Mouse (Mus musculus): ENCODE measurements around the gene Cep70.

Cep70 gene

DNA sequence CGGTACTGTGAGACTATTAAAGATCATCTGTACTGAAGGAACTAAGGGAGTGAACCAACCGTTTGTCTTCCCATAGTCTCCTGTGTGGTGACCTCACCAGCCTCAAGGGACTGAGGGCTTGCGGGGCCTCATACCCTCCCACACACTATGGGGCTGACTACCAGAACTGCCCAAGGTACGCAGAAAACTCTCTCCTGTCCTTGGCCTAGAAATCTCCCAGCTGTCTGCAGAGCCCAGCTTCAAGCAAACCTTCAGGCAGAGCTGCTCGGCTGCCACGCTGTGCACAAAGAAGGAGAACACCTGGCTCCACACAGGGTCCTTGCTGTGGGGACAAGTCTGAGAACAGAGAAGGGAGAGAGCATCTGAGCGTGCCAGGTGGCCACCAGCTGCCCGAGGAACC, 76.8 kb downstream of the Cep70 start:
- DNase-seq (ENCODE audit: low spot score) = no peak

DNA sequence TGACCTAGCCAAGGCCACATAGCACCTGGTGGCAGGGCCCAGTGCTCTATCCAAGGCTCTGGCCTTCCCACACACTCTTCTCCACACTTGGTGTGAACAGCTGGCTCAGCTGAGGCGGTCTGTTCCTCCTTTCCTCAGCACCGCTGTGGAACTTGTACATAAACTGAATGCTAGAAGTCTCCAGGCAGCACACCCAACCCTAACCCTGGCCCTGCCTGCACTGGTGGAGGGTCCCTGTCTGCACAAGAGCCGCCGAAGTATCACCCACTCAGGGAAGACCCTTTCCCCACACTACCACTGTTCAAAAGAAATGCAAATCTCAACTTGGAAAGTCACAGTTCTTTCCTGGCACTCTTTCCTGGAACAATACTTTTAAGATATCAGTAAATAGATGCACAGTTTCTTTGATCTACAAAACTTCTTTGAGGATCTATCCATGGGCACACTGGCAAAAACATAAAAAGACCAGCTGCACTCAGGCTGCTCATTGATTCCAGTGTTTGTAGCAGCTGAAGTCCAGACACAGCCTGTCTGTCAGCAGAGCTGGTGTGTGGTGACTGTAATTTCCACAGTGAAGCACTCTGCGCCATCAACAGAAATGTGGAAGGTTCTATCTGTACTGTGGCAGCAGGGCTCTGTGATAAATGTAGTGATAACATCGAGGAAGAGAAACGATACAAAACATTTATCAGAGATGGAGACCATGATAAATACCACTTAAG, 82.2 kb downstream of the Cep70 start:
- DNase-seq (ENCODE audit: low spot score) = no peak

DNA sequence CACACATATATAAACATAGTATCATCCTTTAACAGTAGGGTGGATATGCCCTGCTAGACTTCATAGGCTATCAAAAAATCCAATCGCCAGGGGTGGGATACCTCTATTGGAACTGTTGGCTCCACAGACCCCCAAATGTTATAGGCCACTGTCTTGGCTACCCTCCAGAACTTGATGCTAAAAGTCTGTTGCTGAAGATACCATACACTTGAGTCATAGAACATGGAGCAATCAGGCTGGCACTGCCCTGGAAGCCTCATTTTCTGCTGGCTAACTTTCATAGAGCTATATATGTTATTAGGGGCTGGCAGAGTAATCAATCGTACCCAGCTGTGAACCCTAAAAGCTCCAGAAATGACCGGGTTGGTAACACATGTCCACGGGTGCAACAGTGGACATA, 82.8 kb downstream of the Cep70 start:
- DNase-seq (ENCODE audit: low spot score) = no peak

DNA sequence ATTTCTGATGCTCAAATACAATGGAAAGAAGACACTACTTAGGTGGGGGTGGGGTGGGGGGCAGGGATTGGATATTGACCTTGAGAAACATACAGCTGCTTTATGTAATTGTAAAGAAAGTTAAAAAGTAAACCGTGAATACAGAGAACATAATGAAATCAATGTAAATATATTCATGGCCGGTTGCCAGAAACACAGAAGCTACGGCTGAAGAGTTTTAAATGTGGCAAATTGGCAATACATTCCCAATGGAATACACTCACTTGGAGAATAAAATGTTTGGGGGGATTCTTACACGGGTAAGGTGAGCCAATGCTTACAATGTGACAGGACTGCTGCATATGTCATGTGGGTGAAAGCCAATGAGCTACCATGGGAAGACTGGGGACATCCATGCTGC, 83.7 kb downstream of the Cep70 start:
- no peak for DNase-seq (ENCODE audit: low spot score)

DNA sequence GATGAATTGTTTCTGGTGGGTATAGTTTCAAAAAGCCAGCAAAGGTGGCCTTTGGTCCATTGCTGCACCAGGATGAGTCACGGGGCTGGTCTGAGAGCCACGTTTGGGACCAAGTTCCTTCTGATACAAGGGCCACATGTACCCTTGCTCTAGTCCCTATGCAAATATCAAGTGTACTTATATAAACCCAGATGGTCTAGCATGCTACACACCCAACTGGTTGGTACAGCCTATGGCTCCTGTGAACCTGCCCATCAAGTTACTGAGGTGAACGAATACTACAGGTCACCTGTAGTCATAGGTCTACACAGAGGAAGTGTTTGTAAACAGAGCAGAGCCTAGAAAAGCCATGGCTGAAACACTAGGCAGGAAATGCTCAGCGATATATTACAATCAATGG, 93.4 kb downstream of the Cep70 start:
- DNase-seq (ENCODE audit: low spot score) = no peak

DNA sequence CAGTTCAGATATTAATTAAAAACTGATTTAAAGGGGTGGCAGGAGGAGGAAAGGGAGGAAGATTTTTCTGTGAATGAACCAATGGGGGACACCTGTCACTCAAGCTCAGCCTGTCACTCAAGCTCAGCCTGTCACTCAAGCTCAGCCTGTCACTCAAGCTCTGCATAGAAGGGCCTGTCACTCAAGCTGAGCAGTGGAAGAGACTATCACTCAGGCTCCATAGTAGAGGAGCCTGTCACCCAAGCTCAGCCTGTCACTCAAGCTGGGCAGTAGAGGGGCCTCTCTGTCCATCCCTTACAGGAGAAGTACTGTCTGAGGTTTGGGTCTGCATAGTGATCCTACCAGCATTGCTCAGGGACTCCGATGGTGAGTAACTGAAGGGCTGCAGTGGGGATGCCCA, 95.1 kb downstream of the Cep70 start:
- no peak for DNase-seq (ENCODE audit: low spot score)

DNA sequence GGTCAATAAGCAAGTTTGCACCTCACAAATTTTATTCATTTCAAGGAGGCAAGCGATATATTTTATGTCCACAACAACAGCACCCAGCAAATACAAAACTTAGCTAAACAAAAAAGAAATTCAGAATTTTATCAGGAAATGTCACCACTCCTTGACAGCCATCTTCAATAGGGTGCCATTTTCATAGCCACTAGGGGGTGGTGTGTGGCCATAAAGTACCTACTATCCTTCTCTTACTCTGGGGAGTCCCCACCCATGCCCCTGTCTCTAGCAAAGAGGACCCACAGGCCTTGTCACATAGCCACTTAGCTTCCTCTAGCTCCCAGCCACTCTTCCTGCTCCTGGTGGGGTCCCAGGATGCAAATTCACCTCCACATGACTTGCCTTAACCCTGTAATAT, 96.0 kb downstream of the Cep70 start:
- no peak for DNase-seq (ENCODE audit: low spot score)

DNA sequence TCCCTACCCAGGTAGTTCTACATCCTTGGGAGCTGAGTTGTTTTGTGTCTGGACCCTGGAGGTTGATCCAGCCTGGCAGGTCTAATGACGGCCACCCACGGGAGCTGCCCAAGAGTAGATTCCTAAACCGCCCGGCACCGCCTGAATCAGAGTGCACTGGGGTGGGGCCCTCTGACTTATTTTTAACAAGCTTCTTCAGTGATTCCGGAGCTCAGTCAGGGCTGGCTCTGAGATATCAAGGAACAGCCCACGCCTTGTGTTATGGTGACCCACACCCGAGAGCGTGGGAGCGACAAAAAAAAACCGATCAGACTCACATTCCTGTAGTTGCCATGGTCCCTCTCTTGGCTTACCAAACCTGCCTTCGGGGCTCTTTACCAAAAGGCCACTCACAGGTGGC, 97.0 kb downstream of the Cep70 start:
- DNase-seq (ENCODE audit: low spot score) = no peak

DNA sequence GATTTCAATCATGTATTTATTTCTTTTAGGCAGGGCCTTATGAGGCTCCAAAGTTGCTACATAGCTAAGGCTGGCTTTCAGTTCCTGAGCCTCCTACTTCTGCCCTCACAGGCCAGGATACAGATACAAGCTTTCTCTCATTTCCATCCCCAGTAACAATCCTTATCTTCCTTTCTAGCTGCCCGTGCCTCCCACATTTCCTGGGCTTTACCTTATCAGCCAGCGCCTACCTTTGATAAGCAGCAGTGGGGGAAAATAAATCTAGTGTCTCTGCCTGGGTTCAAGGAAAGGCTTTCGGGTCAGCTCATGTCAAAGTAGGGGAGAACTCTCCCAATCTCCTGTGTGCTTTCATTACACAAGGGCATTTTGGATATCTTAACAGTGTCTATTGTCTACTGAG, 98.4 kb downstream of the Cep70 start:
- DNase-seq (ENCODE audit: low spot score) = no peak

DNA sequence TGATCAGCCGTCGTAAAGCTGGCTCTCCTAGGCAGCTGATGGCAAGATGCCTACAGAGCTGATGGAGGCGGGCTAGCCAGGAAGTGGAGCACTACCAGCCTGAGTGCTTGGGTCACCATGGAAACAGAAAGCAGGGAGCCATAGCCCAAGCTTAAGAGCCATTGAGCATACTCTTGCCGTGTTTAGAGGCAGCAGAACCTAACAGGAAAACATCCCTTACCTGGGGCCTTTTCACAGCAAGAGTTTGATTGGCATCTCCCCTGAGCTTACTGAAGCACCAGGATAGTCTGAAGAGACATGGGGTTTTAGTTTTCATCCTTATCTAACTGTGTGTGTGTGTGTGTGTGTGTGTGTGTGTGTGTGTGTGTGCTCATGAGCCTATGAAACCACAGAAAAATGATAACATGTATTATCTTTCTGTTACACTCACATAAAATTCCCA, 102.2 kb downstream of the Cep70 start:
- no peak for DNase-seq (ENCODE audit: low spot score)
